Mouse (Mus musculus): ENCODE results near the gene Slc11a2.

DNA sequence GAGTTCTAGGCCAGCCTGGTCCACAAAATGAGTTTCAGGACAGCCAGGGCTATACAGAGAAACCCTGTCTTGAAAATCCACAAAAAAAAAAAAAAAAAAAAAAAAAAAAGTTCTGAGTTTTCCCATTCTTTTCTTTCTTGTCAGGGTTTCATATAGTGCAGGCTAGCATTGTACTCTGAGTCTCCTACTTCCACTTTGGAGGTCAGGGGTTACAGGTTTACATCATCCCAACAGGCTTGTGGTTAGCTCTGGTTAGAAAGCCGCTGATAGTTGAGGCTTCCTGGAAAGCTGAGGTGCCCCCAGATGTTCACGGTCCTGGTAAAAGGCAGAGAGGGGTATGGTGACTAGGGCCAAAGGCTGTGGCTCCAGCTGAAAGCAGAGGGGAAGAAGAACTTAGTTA lies 22.0 kb upstream of the Slc11a2 start:
- TF ChIP-seq POLR2A (IDR thresholded peaks at IDR 0.05; ENCODE audit: borderline replicate concordance, insufficient read depth, low read length): no peak
- TF ChIP-seq CTCF (IDR thresholded peaks at IDR 0.05; ENCODE audit: borderline replicate concordance, insufficient read depth, low read depth, low read length): no peak
